Mouse (Mus musculus) embryonic fibroblast, embryonic 13.5 days (primary cell): ENCODE measurements around the gene Arhgef7. TPM values are rescaled to one million over a fixed set of nuclear protein-coding genes. Genes with fewer than 3 reads are reported as not detected.

Source experiments
- H3K27ac ChIP-seq: 2 replicates; pipeline ENCODE4 v1.5.1; 2012; ENCODE audit warnings: low read length, control low read depth, inconsistent platforms; ENCODE audit not compliant: insufficient read depth
- H3K4me1 ChIP-seq: 2 replicates; pipeline ENCODE4 v1.6.1; 2011; ENCODE audit warnings: low read length; ENCODE audit not compliant: control insufficient read depth, insufficient read depth
- H3K4me3 ChIP-seq: 2 replicates; pipeline ENCODE4 v1.5.1; 2011; ENCODE audit warnings: mild to moderate bottlenecking, control low read depth, low read length; ENCODE audit not compliant: insufficient read depth
- CTCF ChIP-seq: IDR thresholded peaks from 2 replicates; pipeline ENCODE4 v1.5.1; 2011; ENCODE audit warnings: mild to moderate bottlenecking, control low read depth, low read length, moderate library complexity, borderline replicate concordance; ENCODE audit not compliant: insufficient read depth
- POLR2A ChIP-seq: IDR thresholded peaks from 2 replicates; pipeline ENCODE4 v1.6.1; 2011; ENCODE audit warnings: low read depth, mild to moderate bottlenecking, control low read depth, low read length, moderate library complexity
- polyA plus RNA-seq: library from polyadenylated mRNA; stranded (reverse); fragments of >200 nt; gene quantifications from 2 replicates; pipeline ENCODE4 v1.2.4, GENCODE M21; 2011; ENCODE audit warnings: low read depth; ENCODE audit not compliant: missing spikeins, insufficient read length

The Arhgef7 gene
- polyA plus RNA-seq, 1 experiment: 40.8 TPM

GRCm38 (mm10) chr8:11699442-11700001, 28.0 kb upstream of the Arhgef7 start:
- TF ChIP-seq POLR2A (no peak), CTCF (no peak)
- no peak overlapping the region for H3K27ac ChIP-seq
- H3K4me3 ChIP-seq: no peak overlapping the region
- no peaks in the 10 kb centered on the region for H3K4me1 ChIP-seq

GRCm38 (mm10) chr8:11700060-11701032, 27.2 kb upstream of the Arhgef7 start:
- TF ChIP-seq POLR2A (no peak), CTCF (peak; percentile 86)
- no peak overlapping the region for H3K27ac ChIP-seq
- no peak overlapping the region for H3K4me3 ChIP-seq
- no peaks in the 10 kb centered on the region for H3K4me1 ChIP-seq

GRCm38 (mm10) chr8:11701033-11701362, 26.5 kb upstream of the Arhgef7 start, which contains the start of gene 1700016D06Rik:
Gene 1700016D06Rik, minus strand, starts transcription at chr8:11701063.
- H3K4me3 ChIP-seq: no peak within 1 kb of the TSS
- TF ChIP-seq POLR2A (no peak), CTCF (no peak)
- no peaks in the 10 kb centered on the region for H3K4me1 ChIP-seq
- no peak within 1 kb of the TSS for H3K27ac ChIP-seq

- Histone ChIP-seq H3K4me1 (no peaks in the 10 kb centered on the region), H3K27ac (no peak overlapping the region), H3K4me3 (no peak overlapping the region)
- TF ChIP-seq CTCF: no peak
- no peak for TF ChIP-seq POLR2A
Observed at GRCm38 (mm10) chr8:11701428-11701827, 26.1 kb upstream of the Arhgef7 start.

GRCm38 (mm10) chr8:11703789-11704188, 23.7 kb upstream of the Arhgef7 start:
- no peaks in the 10 kb centered on the region for H3K4me1 ChIP-seq
- H3K27ac ChIP-seq: no peak overlapping the region
- TF ChIP-seq CTCF (no peak), POLR2A (no peak)
- H3K4me3 ChIP-seq: no peak overlapping the region

- TF ChIP-seq POLR2A (no peak), CTCF (no peak)
- H3K4me1 ChIP-seq: no peaks in the 10 kb centered on the region
- H3K27ac ChIP-seq: peak overlapping the region; percentile 39; the same call in 1 of the 2 replicates
- no peak overlapping the region for H3K4me3 ChIP-seq
Observed at GRCm38 (mm10) chr8:11704716-11705420, 22.7 kb upstream of the Arhgef7 start.

- no peak for TF ChIP-seq POLR2A
- no peak for TF ChIP-seq CTCF
- no peak overlapping the region for H3K4me3 ChIP-seq
- H3K27ac ChIP-seq: peak overlapping the region; percentile 39; the same call in 1 of the 2 replicates
- H3K4me1 ChIP-seq: no peaks in the 10 kb centered on the region
Observed at GRCm38 (mm10) chr8:11705818-11706217, 21.7 kb upstream of the Arhgef7 start.

- no peak for TF ChIP-seq CTCF
- TF ChIP-seq POLR2A: no peak
- Histone ChIP-seq H3K4me1 (no peaks in the 10 kb centered on the region), H3K4me3 (no peak overlapping the region), H3K27ac (no peak overlapping the region)
Observed at GRCm38 (mm10) chr8:11707701-11708100, 19.8 kb upstream of the Arhgef7 start.

- Histone ChIP-seq H3K4me3 (no peak overlapping the region), H3K4me1 (no peaks in the 10 kb centered on the region), H3K27ac (no peak overlapping the region)
- TF ChIP-seq POLR2A: no peak
- TF ChIP-seq CTCF: no peak
Observed at GRCm38 (mm10) chr8:11708815-11709214, 18.7 kb upstream of the Arhgef7 start.
